Mouse (Mus musculus): ENCODE results near the gene Ggt1.

GRCm38 (mm10) chr10:75635693-75636055, 74.3 kb downstream of the Ggt1 start:
- TF ChIP-seq CTCF (IDR thresholded peaks at IDR 0.05; ENCODE audit: insufficient read depth, low read length) (peak; percentile 98), POLR2A (IDR thresholded peaks at IDR 0.05; ENCODE audit: borderline replicate concordance, extremely low read depth, low read depth, low read length) (no peak)
